Mouse (Mus musculus) forebrain, embryonic 10.5 days (tissue): Measurements from ENCODE around the gene Kidins220. TPM values are rescaled to one million over a fixed set of nuclear protein-coding genes. Genes with fewer than 3 reads are reported as not detected.

Source experiments
- DNase-seq: peaks from one replicate; pipeline ENCODE4 v3.0.0-alpha.2; 2017; ENCODE audit warnings: low spot score; ENCODE audit errors: extremely low spot score
- H3K27ac ChIP-seq: fragments of 300-500 bp; sonication (generic); 2 replicates; pipeline ENCODE4 v1.5.1; 2016; ENCODE audit warnings: mild to moderate bottlenecking
- H3K27me3 ChIP-seq: fragments of 300-500 bp; sonication (generic); 2 replicates; pipeline ENCODE4 v1.6.1; 2016; ENCODE audit warnings: mild to moderate bottlenecking; ENCODE audit not compliant: poor library complexity, severe bottlenecking
- H3K36me3 ChIP-seq: fragments of 300-500 bp; sonication (generic); replicated peaks from 2 replicates; pipeline ENCODE4 v1.6.1; 2016; ENCODE audit warnings: mild to moderate bottlenecking, moderate library complexity
- H3K4me1 ChIP-seq: fragments of 300-500 bp; sonication (generic); 2 replicates; pipeline ENCODE4 v1.6.1; 2016
- H3K4me3 ChIP-seq: fragments of 300-500 bp; sonication (generic); 2 replicates; pipeline ENCODE4 v1.5.1; 2016; ENCODE audit warnings: mild to moderate bottlenecking, moderate library complexity
- H3K9me3 ChIP-seq: fragments of 300-500 bp; sonication (generic); 2 replicates; pipeline ENCODE4 v1.6.1; 2016; ENCODE audit warnings: mild to moderate bottlenecking, moderate library complexity
- WGBS: fragments of 180-500 bp; shearing (Covaris S2); methylation state at CpG from one replicate; pipeline ENCODE4 v1.1.7; 2016; 5-methylcytosine and 5-hydroxymethylcytosine counted together
- polyA plus RNA-seq: library from polyadenylated mRNA; unstranded; fragments of >200 nt; fragmentation: Nextera tagmentation; extraction: Ambion mirVana; gene quantifications from 2 replicates; pipeline ENCODE4 v1.2.1, GENCODE M21; 2016

The Kidins220 gene
- polyA plus RNA-seq, result 17.2 and 20.0 TPM in 2 replicates

- WGBS, result 15% methylated on average over 28 of the region's 29 CpGs
- peak within 1 kb of the TSS; percentile 86 for H3K4me3 ChIP-seq
- peak; percentile 93 for DNase-seq
- no peaks in the 10 kb centered on the region for H3K36me3 ChIP-seq
- H3K27me3 ChIP-seq, result 0 out of 2 replicates have a peak, but pooled peaks cover 5% of the 10 kb centered on the region
- no peaks in the 10 kb centered on the region for H3K9me3 ChIP-seq
- H3K27ac ChIP-seq, result peak within 1 kb of the TSS; percentile 85
- H3K4me1 ChIP-seq, result peaks cover 11% of the 10 kb centered on the region
These were observed at the start of gene Kidins220 for GRCm38 (mm10) chr12:24974446-24975114. Gene Kidins220, plus strand, starts transcription at chr12:24974925.

GRCm38 (mm10) chr12:24925276-24925675, 49.4 kb upstream of the Kidins220 start:
- Histone ChIP-seq H3K4me3 (no peak overlapping the region), H3K27me3 (no peaks in the 10 kb centered on the region), H3K27ac (no peak overlapping the region), H3K9me3 (no peaks in the 10 kb centered on the region), H3K36me3 (peaks cover 22% of the 10 kb centered on the region), H3K4me1 (peaks cover 16% of the 10 kb centered on the region)
- no peak for DNase-seq
- 86% methylated on average over 5 of the region's 5 CpGs for WGBS

- peaks cover 16% of the 10 kb centered on the region for H3K4me1 ChIP-seq
- no peaks in the 10 kb centered on the region for H3K9me3 ChIP-seq
- peaks cover 22% of the 10 kb centered on the region for H3K36me3 ChIP-seq
- WGBS, result 49% methylated on average over 4 of the region's 4 CpGs
- no peak overlapping the region for H3K4me3 ChIP-seq
- H3K27ac ChIP-seq, result no peak overlapping the region
- no peaks in the 10 kb centered on the region for H3K27me3 ChIP-seq
- DNase-seq, result no peak
These were observed 49.0 kb upstream of the Kidins220 start for GRCm38 (mm10) chr12:24925684-24926083.

GRCm38 (mm10) chr12:24928051-24928748, 46.5 kb upstream of the Kidins220 start:
- Histone ChIP-seq H3K4me1 (peaks cover 25% of the 10 kb centered on the region), H3K27me3 (no peaks in the 10 kb centered on the region), H3K27ac (0 out of 2 replicates have a peak overlapping the region, but pooled peaks have one; percentile 25), H3K36me3 (peaks cover 26% of the 10 kb centered on the region), H3K9me3 (no peaks in the 10 kb centered on the region), H3K4me3 (no peak overlapping the region)
- no peak for DNase-seq
- WGBS, result 83% methylated on average over 18 of the region's 18 CpGs

- no peak for DNase-seq
- Histone ChIP-seq H3K9me3 (no peaks in the 10 kb centered on the region), H3K4me3 (no peak overlapping the region), H3K27me3 (no peaks in the 10 kb centered on the region), H3K36me3 (peaks cover 26% of the 10 kb centered on the region), H3K4me1 (peaks cover 32% of the 10 kb centered on the region), H3K27ac (no peak overlapping the region)
- WGBS, result 92% methylated on average over 7 of the region's 7 CpGs
These were observed 45.7 kb upstream of the Kidins220 start for GRCm38 (mm10) chr12:24929043-24929442.

GRCm38 (mm10) chr12:24930760-24931159, 44.0 kb upstream of the Kidins220 start:
- no peaks in the 10 kb centered on the region for H3K27me3 ChIP-seq
- no peak overlapping the region for H3K27ac ChIP-seq
- peaks cover 26% of the 10 kb centered on the region for H3K4me1 ChIP-seq
- H3K4me3 ChIP-seq, result no peak overlapping the region
- H3K9me3 ChIP-seq, result no peaks in the 10 kb centered on the region
- no peak for DNase-seq
- WGBS, result 83% methylated on average over 3 of the region's 3 CpGs
- peaks cover 26% of the 10 kb centered on the region for H3K36me3 ChIP-seq

- H3K27ac ChIP-seq, result no peak overlapping the region
- no peak overlapping the region for H3K4me3 ChIP-seq
- 67% methylated on average over 6 of the region's 6 CpGs for WGBS
- DNase-seq, result no peak
- no peaks in the 10 kb centered on the region for H3K27me3 ChIP-seq
- H3K9me3 ChIP-seq, result no peaks in the 10 kb centered on the region
- peaks cover 23% of the 10 kb centered on the region for H3K4me1 ChIP-seq
- H3K36me3 ChIP-seq, result peaks cover 29% of the 10 kb centered on the region
These were observed 42.6 kb upstream of the Kidins220 start for GRCm38 (mm10) chr12:24932120-24932519.

GRCm38 (mm10) chr12:24933206-24933775, 41.4 kb upstream of the Kidins220 start:
- Histone ChIP-seq H3K27me3 (no peaks in the 10 kb centered on the region), H3K4me1 (peaks cover 20% of the 10 kb centered on the region), H3K4me3 (no peak overlapping the region), H3K9me3 (no peaks in the 10 kb centered on the region), H3K27ac (no peak overlapping the region), H3K36me3 (peaks cover 21% of the 10 kb centered on the region)
- 91% methylated on average over 1 of the region's 1 CpGs for WGBS
- DNase-seq, result no peak

GRCm38 (mm10) chr12:24933996-24934395, 40.7 kb upstream of the Kidins220 start:
- DNase-seq, result no peak
- Histone ChIP-seq H3K4me1 (peaks cover 15% of the 10 kb centered on the region), H3K9me3 (no peaks in the 10 kb centered on the region), H3K4me3 (no peak overlapping the region), H3K27me3 (no peaks in the 10 kb centered on the region), H3K27ac (peak overlapping the region; percentile 41; the same call in 1 of the 2 replicates), H3K36me3 (peaks cover 14% of the 10 kb centered on the region)
- WGBS, result 87% methylated on average over 3 of the region's 3 CpGs

GRCm38 (mm10) chr12:24936281-24936680, 38.4 kb upstream of the Kidins220 start:
- DNase-seq, result no peak
- no peak overlapping the region for H3K4me3 ChIP-seq
- peaks cover 33% of the 10 kb centered on the region for H3K36me3 ChIP-seq
- WGBS, result 63% methylated on average over 1 of the region's 1 CpGs
- H3K4me1 ChIP-seq, result peaks cover 15% of the 10 kb centered on the region
- H3K27ac ChIP-seq, result no peak overlapping the region
- H3K27me3 ChIP-seq, result no peaks in the 10 kb centered on the region
- no peaks in the 10 kb centered on the region for H3K9me3 ChIP-seq

GRCm38 (mm10) chr12:24939372-24939771, 35.4 kb upstream of the Kidins220 start:
- WGBS, result 91% methylated on average over 8 of the region's 8 CpGs
- Histone ChIP-seq H3K4me1 (no peaks in the 10 kb centered on the region), H3K36me3 (peaks cover 56% of the 10 kb centered on the region), H3K27ac (no peak overlapping the region), H3K27me3 (no peaks in the 10 kb centered on the region), H3K4me3 (no peak overlapping the region), H3K9me3 (no peaks in the 10 kb centered on the region)
- DNase-seq, result no peak

- H3K27me3 ChIP-seq, result no peaks in the 10 kb centered on the region
- no peak overlapping the region for H3K4me3 ChIP-seq
- 89% methylated on average over 9 of the region's 9 CpGs for WGBS
- no peaks in the 10 kb centered on the region for H3K4me1 ChIP-seq
- H3K27ac ChIP-seq, result no peak overlapping the region
- peaks cover 73% of the 10 kb centered on the region for H3K36me3 ChIP-seq
- DNase-seq, result no peak
- no peaks in the 10 kb centered on the region for H3K9me3 ChIP-seq
These were observed 32.0 kb upstream of the Kidins220 start for GRCm38 (mm10) chr12:24942619-24943287.
